Mouse (Mus musculus): ENCODE data around the gene Rpl23a.

GRCm38 (mm10) chr11:78143520-78143919 is 39.9 kb downstream of the Rpl23a start:
- no peak for TF ChIP-seq CTCF (IDR thresholded peaks at IDR 0.05; ENCODE audit: low read depth, low read length)
- no peak for TF ChIP-seq GATA1 (IDR thresholded peaks at IDR 0.05; ENCODE audit: borderline replicate concordance, low read length)
- TF ChIP-seq TAL1 (conservative IDR thresholded peaks at IDR 0.05; ENCODE audit: low read depth, low read length) = no peak
